Mouse (Mus musculus): ENCODE data around the gene Tomm6.

DNA sequence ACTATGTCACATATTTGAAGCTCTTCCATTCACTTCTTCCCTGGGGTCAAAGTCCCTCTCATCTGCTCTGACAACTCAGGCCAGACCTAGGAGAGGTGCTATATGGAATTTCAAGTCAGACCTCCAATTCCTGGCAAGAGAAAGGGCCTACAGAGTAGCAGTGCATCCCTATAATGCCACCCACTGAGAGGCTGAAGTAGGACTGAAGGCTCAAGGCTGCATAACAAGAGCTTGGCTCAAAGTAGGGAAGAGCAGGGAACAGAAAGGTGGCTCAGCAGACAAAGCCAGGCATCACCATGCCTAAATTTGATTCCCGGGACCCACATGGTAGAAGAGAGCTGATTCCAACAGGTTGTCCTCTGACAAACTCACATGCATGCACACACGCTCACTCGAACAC lies 3.5 kb upstream of the Tomm6 start:
- TF ChIP-seq CTCF (IDR thresholded peaks at IDR 0.05; ENCODE audit: insufficient read depth, low read length), result no peak
- no peak for TF ChIP-seq POLR2A (IDR thresholded peaks at IDR 0.05; ENCODE audit: borderline replicate concordance, extremely low read depth, low read depth, low read length)
